Mouse (Mus musculus): ENCODE data around the gene Cab39l.

DNA sequence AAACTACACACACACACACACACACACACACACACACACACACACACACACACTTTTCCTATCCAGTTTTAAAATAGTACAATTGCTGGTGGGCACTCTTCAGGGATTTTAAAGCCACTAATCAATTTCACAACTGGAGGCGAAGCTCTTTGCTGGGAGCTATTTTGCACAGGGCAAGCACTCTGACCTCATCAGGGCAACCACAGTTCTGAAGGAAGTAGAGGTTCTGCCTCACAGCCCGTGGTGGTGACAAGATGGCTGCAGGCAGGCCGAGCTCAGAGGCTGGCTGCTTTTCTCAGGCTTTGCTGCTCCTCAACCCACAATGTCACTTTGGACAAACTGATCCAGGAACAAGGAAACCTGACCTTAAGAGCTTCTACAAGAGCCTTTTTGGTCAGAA is 166.2 kb downstream of the Cab39l start:
- TF ChIP-seq CTCF (IDR thresholded peaks at IDR 0.05; ENCODE audit: low read depth): no peak
- no peak for TF ChIP-seq EP300 (IDR thresholded peaks at IDR 0.05; ENCODE audit: low read depth)

Measured in heart, postnatal 0 days (tissue).